Mouse (Mus musculus) neural tube, embryonic 14.5 days (tissue): ENCODE data around the gene 4933428G20Rik. TPM values are rescaled to one million over a fixed set of nuclear protein-coding genes. Genes with fewer than 3 reads are reported as not detected.

Experiments
- ATAC-seq: fragments of 200-750 bp; cut with Nextera tagmentation; 2 replicates; pipeline ENCODE4 v1.8.0; 2017; ENCODE audit warnings: low read depth, mild to moderate bottlenecking, moderate TSS enrichment, moderate library complexity
- H3K27ac ChIP-seq: fragments of 300-500 bp; sonication (generic); 2 replicates; pipeline ENCODE4 v1.5.1; 2014; ENCODE audit warnings: low read depth, mild to moderate bottlenecking, control low read depth, low read length, moderate library complexity, mixed read lengths
- H3K27me3 ChIP-seq: fragments of 300-500 bp; sonication (generic); 2 replicates; pipeline ENCODE4 v1.6.1; 2014; ENCODE audit warnings: low read length; ENCODE audit not compliant: control insufficient read depth, insufficient read depth
- H3K36me3 ChIP-seq: fragments of 300-500 bp; sonication (generic); 2 replicates; pipeline ENCODE4 v1.6.1; 2014; ENCODE audit warnings: low read length, mixed read lengths; ENCODE audit not compliant: control insufficient read depth, insufficient read depth
- H3K4me1 ChIP-seq: fragments of 300-500 bp; sonication (generic); 2 replicates; pipeline ENCODE4 v1.6.1; 2014; ENCODE audit warnings: low read length; ENCODE audit not compliant: control insufficient read depth, insufficient read depth
- H3K4me2 ChIP-seq: fragments of 300-500 bp; sonication (generic); 2 replicates; pipeline ENCODE4 v1.6.1; 2014; ENCODE audit warnings: mild to moderate bottlenecking, low read depth, low read length, control low read depth
- H3K4me3 ChIP-seq: fragments of 300-500 bp; sonication (generic); 2 replicates; pipeline ENCODE4 v1.5.1; 2014; ENCODE audit warnings: low read depth, low read length, control low read depth, mixed read lengths
- H3K9ac ChIP-seq: fragments of 300-500 bp; sonication (generic); replicated peaks from 2 replicates; pipeline ENCODE4 v1.6.1; 2014; ENCODE audit warnings: low read depth, mild to moderate bottlenecking, control low read depth, low read length, mixed read lengths
- H3K9me3 ChIP-seq: fragments of 300-500 bp; sonication (generic); 2 replicates; pipeline ENCODE4 v1.6.1; 2016; ENCODE audit warnings: low read length; ENCODE audit not compliant: control insufficient read depth
- WGBS: fragments of 180-500 bp; shearing (Covaris S2); extraction: QIAGEN DNeasy Blood & Tissue Kit; methylation state at CpG from one replicate; pipeline ENCODE4 v1.1.7; 2014; 5-methylcytosine and 5-hydroxymethylcytosine counted together
- polyA plus RNA-seq: library from polyadenylated mRNA; unstranded; fragments of >200 nt; fragmentation: Nextera tagmentation; extraction: Ambion mirVana; gene quantifications from 2 replicates; pipeline ENCODE4 v1.2.1, GENCODE M21; 2014

Gene 4933428G20Rik
- polyA plus RNA-seq, 1 experiment from 2014 or later = 0.33 TPM

DNA sequence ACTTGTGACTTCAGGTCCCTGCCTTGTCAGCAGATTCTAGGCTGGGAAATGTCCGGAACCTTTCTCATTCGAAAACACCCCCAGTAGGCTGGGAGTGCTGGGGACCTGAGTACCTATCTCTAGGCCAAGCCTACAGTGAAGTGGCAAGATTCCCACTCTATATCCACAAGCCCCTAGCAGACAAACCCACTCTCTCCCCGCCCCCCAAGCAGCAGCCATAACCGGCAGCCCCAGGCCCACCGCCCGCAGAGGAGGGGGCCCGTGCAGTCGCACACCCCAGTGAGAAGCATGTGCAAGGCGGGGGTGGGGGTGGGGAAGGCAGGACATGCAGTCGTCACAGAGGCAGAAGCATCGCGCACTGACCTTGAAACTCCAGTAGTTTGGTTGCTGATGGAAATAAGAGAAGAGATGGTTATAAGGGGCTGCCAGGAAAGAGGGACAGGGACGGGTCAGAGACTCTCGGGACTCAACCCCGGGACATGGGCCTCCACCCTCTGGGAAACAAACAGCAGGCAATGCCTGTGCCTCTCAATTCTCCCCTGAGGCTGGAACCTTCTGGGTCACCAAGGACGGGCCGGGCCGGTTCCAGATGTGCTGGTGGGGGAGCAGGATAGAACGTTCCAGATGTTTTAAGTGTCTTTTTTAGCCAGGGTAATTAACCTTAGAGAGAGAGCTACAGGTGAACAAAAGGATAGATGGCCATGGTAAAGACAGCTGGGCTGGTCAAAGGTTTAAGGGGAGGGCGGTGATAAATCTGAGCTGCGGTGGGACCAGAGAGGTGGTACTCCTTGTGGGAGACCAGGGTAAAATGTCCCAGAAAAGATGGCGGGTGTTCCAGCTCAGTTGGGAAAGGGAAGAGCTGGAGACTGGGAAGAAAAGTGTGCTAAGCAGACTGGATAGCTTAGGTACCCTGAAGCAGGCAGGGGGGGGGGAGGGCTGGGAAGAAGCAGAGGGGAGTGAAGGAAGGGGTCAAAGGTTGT is 42.3 kb upstream of the 4933428G20Rik start:
- peaks cover 23% of the 10 kb centered on the region for H3K4me1 ChIP-seq
- H3K9ac ChIP-seq = no peak overlapping the region
- H3K4me3 ChIP-seq = no peak overlapping the region
- no peaks in the 10 kb centered on the region for H3K9me3 ChIP-seq
- H3K27ac ChIP-seq = no peak overlapping the region
- ATAC-seq = no peak
- H3K4me2 ChIP-seq = no peak overlapping the region
- WGBS = 72% methylated on average over 22 of the region's 22 CpGs
- peaks cover 4% of the 10 kb centered on the region; the same call in 1 of the 2 replicates for H3K36me3 ChIP-seq
- H3K27me3 ChIP-seq = peaks cover 13% of the 10 kb centered on the region; the same call in 1 of the 2 replicates

DNA sequence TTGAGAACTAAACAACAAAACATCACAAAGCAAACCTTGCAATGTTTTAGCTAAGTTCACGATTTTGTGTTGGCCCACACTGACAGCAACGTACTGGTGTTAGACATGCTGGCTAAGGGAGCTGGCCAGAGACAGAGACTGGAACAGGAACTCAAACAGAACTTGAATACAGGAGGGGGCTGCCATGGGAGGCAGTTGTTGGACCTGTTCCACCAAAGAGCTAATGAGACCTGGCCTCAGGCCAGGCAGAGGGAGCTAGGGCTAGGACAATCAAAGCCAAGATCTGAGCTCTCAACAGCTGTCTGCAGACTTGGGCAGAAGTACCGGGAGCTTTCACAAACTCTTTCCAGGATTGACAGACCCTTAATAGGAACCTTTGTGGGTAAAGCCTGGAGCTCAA is 40.5 kb upstream of the 4933428G20Rik start:
- peaks cover 22% of the 10 kb centered on the region for H3K4me1 ChIP-seq
- H3K9ac ChIP-seq = no peak overlapping the region
- H3K4me3 ChIP-seq = no peak overlapping the region
- no peak for ATAC-seq
- peaks cover 16% of the 10 kb centered on the region for H3K27me3 ChIP-seq
- H3K9me3 ChIP-seq = no peaks in the 10 kb centered on the region
- H3K36me3 ChIP-seq = peaks cover 4% of the 10 kb centered on the region; the same call in 1 of the 2 replicates
- no peak overlapping the region for H3K4me2 ChIP-seq
- no peak overlapping the region for H3K27ac ChIP-seq
- WGBS = 62% methylated on average over 3 of the region's 3 CpGs

DNA sequence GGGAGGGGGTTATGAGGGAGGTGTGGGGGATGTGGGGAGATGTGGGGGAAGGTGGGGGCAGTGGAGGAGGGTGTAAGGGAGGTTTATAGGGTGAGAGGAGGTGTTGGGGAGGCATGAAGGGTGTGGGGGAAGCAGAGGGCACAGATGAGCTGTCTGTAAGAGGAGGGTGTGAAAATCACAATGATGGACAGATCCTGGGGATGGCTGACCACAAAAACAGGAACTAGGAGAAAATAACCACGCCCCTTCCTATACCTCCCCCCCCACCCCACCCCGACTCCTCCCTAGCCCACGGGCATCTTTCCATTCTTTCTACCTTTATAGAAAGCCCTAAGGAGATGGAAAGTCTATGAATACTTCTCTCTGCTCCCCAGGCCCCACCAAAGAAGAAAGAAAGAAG is 40.0 kb upstream of the 4933428G20Rik start:
- 64% methylated on average over 3 of the region's 3 CpGs for WGBS
- H3K9me3 ChIP-seq = no peaks in the 10 kb centered on the region
- peaks cover 22% of the 10 kb centered on the region for H3K4me1 ChIP-seq
- peaks cover 21% of the 10 kb centered on the region for H3K27me3 ChIP-seq
- no peak overlapping the region for H3K9ac ChIP-seq
- no peak overlapping the region for H3K27ac ChIP-seq
- no peak overlapping the region for H3K4me3 ChIP-seq
- no peak overlapping the region for H3K4me2 ChIP-seq
- ATAC-seq = no peak
- peaks cover 6% of the 10 kb centered on the region; the same call in 1 of the 2 replicates for H3K36me3 ChIP-seq

DNA sequence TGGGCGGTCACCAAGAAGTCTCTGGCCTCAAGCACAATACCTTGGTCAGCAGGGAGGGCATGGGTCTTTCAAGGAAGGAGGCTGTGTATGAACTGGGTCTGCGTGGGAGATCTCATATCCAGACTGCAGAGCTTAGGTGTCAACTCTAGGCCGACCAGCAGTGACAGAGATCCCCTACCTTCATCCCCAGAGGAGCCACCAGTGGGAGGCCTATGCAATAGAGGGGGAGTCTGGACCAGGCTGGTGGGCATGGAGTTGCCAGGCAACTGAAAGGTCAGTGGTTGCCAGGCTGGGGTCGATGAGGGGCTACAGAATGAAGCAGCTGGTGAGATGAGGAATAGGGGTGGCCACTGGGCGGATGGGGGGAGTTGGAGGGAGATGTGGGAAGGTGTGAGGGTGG is 39.5 kb upstream of the 4933428G20Rik start:
- ATAC-seq = no peak
- WGBS = 48% methylated on average over 5 of the region's 5 CpGs
- no peaks in the 10 kb centered on the region for H3K9me3 ChIP-seq
- no peak overlapping the region for H3K4me3 ChIP-seq
- no peak overlapping the region for H3K4me2 ChIP-seq
- no peak overlapping the region for H3K9ac ChIP-seq
- peaks cover 25% of the 10 kb centered on the region for H3K27me3 ChIP-seq
- no peak overlapping the region for H3K27ac ChIP-seq
- H3K4me1 ChIP-seq = peaks cover 26% of the 10 kb centered on the region
- H3K36me3 ChIP-seq = peaks cover 10% of the 10 kb centered on the region; the same call in 1 of the 2 replicates

DNA sequence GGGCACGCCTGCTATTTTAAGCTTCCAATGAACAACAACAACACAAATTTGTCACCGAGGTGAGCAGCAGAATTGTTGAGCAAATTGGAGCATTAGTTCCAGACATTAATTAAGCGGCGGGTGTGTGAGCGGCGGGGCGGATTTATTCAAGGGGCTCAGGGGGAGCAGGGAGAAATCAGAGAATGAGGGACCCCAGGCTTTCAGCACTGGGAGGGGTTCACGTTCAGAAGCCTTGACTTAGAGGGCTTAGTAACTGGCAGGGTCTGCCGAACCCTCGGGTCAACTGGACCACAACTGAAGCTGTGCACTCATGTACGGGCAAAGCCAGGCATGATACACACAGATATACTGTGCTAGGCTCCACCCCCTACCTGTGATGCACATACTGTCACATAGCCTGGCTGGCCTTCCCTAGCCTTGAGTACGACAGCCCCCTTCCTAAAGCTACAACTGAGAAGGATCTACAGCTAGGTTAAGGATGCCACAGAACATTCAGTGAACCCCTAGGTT is 37.5 kb upstream of the 4933428G20Rik start:
- Histone ChIP-seq H3K4me1 (peaks cover 26% of the 10 kb centered on the region), H3K36me3 (peaks cover 15% of the 10 kb centered on the region), H3K4me2 (peak overlapping the region; percentile 40; the same call in 1 of the 2 replicates), H3K9ac (0 out of 2 replicates have a peak overlapping the region, but pooled peaks have one; percentile 4), H3K27me3 (peaks cover 40% of the 10 kb centered on the region), H3K27ac (no peak overlapping the region), H3K9me3 (no peaks in the 10 kb centered on the region), H3K4me3 (no peak overlapping the region; the same call in 1 of the 2 replicates)
- no peak for ATAC-seq
- 21% methylated on average over 12 of the region's 12 CpGs for WGBS

DNA sequence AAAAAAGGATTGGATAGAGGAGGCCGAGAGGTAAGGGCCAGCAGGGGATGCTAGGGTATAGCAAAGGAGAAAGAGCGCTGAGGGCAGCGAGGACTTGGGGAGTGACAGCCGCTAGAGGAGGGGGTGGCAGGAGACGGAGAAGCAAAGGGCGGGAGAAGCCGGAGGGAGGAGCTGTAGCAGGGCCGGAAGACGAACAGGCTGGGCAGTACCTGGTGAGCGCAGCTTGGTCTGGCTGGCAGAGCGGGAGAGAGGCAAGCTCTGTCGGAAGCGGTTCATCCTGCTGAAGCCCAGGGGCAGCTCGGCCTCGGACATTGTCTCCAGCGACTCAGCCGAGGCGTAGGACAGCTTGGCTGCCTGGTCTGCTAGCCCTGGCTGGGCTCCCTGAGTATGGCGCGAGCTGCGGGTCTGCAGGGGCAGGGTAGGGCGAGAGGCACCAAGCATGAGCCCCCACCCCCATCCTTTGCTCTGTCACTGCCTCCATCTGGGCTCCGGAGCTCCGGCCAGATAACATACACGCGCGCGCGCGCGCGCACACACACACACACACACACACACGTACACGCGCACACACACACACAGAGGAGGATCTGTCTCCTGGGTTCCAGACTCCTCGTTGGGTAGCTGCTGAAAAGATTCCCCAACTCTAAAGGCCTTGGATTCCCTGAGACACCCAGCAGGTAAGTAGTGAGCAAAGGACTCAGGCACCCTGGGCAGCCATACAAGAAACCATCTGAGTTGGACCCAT is 36.9 kb upstream of the 4933428G20Rik start:
- Histone ChIP-seq H3K27ac (no peak overlapping the region), H3K4me2 (peak overlapping the region; percentile 40), H3K9me3 (no peaks in the 10 kb centered on the region), H3K4me3 (peak overlapping the region; percentile 10; the same call in 1 of the 2 replicates), H3K36me3 (peaks cover 15% of the 10 kb centered on the region), H3K27me3 (peaks cover 40% of the 10 kb centered on the region), H3K9ac (no peak overlapping the region), H3K4me1 (peaks cover 22% of the 10 kb centered on the region)
- peak; percentile 36; the same call in 1 of the 2 replicates for ATAC-seq
- 3% methylated on average over 36 of the region's 36 CpGs for WGBS

DNA sequence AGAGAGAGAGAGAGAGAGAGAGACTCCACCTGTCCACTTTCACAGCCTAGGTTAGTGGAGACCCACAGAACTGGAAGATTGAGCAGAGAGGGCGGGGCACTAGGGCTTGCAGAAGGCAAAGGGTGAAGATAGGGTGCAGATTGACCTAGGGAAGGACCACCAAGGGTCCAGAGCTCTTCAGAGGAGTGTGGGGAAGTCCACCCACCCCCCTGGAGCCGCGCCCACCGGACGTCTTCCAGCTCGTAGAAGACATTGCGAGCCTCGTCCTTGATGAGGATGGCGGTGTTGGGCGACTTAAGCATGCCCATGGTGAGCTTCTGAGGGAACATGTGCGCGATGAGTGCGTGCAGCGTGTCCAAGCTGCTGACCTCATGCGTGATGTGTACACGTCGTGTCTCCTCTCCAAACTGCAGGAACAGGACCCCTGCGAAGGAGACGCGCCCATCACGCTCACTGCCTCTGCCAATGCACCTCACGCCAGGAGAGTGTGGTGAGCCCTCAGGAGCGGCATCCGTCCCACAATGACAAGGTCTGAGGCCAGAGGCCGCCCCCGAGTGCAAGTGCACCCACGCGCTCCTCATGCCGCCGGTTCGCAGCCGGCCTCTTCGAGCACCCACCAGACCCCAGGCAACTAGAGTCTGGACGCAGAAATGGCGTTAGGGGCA is 36.1 kb upstream of the 4933428G20Rik start:
- Histone ChIP-seq H3K4me2 (peak overlapping the region; percentile 40; the same call in 1 of the 2 replicates), H3K4me1 (peaks cover 22% of the 10 kb centered on the region), H3K27me3 (peaks cover 40% of the 10 kb centered on the region), H3K27ac (no peak overlapping the region), H3K9me3 (no peaks in the 10 kb centered on the region), H3K36me3 (peaks cover 11% of the 10 kb centered on the region), H3K4me3 (0 out of 2 replicates have a peak overlapping the region, but pooled peaks have one; percentile 10), H3K9ac (no peak overlapping the region)
- no peak for ATAC-seq
- 20% methylated on average over 35 of the region's 35 CpGs for WGBS

DNA sequence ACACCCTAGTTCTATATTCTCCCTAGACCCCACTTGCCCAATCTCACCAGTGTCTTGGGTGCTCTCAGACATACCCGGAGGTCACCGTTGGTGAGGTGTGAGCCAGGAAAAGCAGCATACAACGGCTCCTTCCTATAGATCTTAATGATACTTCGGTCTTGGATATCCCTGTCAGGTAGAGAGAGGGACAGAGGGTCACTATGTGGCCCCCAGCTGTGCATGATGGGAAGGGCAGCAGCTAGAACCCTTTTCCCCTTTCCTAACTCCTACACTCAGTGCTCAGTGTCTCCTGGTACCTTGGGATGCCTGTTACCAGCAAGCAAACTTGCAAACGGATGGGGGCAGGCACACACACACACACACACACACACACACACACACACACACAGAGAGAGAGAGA is 35.5 kb upstream of the 4933428G20Rik start:
- no peak for ATAC-seq
- Histone ChIP-seq H3K4me1 (peaks cover 19% of the 10 kb centered on the region), H3K9ac (no peak overlapping the region), H3K4me3 (no peak overlapping the region), H3K36me3 (peaks cover 11% of the 10 kb centered on the region), H3K4me2 (no peak overlapping the region), H3K9me3 (no peaks in the 10 kb centered on the region), H3K27me3 (peaks cover 40% of the 10 kb centered on the region), H3K27ac (no peak overlapping the region)
- 53% methylated on average over 4 of the region's 5 CpGs for WGBS
